Mouse (Mus musculus) E14TG2a.4 (cell line): ENCODE results near the gene Smox.

Experiments used
- CTCF ChIP-seq: conservative IDR thresholded peaks from 2 replicates; pipeline ENCODE4 v1.5.1; 2014; ENCODE audit warnings: low read length
- NANOG ChIP-seq: IDR thresholded peaks from 2 replicates; pipeline ENCODE4 v1.6.1; 2014; ENCODE audit warnings: borderline replicate concordance, low read length, mixed read lengths
- POU5F1 ChIP-seq: IDR thresholded peaks from 2 replicates; pipeline ENCODE4 v1.6.1; 2014; ENCODE audit warnings: low read length, borderline replicate concordance

- no peak for TF ChIP-seq CTCF
- no peak for TF ChIP-seq POU5F1
- TF ChIP-seq NANOG = no peak
Observed at GRCm38 (mm10) chr2:131551701-131552620, 60.7 kb downstream of the Smox start.
